Mouse (Mus musculus) cortical plate, adult 2 months (tissue): ENCODE measurements around the gene Crk.

Source experiments
- CTCF ChIP-seq: fragments of 200-500 bp; IDR thresholded peaks from 2 replicates; pipeline ENCODE4 v1.5.1; 2011; ENCODE audit warnings: mild to moderate bottlenecking, control low read depth, low read length; ENCODE audit not compliant: insufficient read depth; ENCODE audit errors: extremely low read depth
- POLR2A ChIP-seq: fragments of 200-500 bp; IDR thresholded peaks from 2 replicates; pipeline ENCODE4 v1.6.1; 2011; ENCODE audit warnings: mild to moderate bottlenecking, low read length, control low read depth; ENCODE audit not compliant: insufficient read depth; ENCODE audit errors: extremely low read depth

- TF ChIP-seq CTCF (no peak), POLR2A (no peak)
These were observed 48.1 kb downstream of the Crk start for GRCm38 (mm10) chr11:75727168-75727567.
